ENCODE assay signal across 12 mouse cellular contexts in the genomic region with DNA sequence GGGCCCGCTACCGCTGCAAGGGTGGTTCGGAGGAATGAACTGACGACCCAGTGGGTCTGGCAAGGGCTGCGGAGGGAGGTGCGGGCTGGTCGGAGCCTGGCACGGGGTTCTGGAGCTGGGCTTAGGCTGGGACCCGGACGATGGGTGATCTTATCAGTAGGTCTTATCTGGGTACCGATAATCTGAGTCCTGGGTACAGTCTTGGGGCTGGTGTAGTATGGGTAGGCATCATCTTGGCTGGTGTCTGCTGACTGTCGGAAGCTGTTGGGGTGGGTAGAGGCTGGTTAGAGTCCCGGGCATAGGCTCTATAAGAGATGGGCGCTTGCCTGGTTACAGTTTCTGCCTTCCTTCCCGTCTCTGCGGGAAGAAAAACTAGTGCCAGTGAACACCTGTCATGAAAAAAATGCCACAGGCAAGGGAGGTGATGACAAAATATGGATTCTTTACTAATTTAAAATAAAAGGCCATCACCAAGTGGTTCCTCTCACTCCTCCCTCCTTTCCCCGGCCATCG. TPM values are rescaled to one million over a fixed set of nuclear protein-coding genes. Genes with fewer than 3 reads are reported as not detected.
A peak's percentile ranks its signal among the peaks of the same experiment; 100 is the strongest.
DNase-seq lines count a peak whose midpoint lies in the region; ATAC-seq and TF ChIP-seq lines count a peak whose summit lies in the region.
"Had no signal": no experiment of that assay in that cellular context is flagged by ENCODE, and none has a peak within 500 bp of the region (broad histone marks: within the 10 kb centered on the region; RNA-seq: fewer than 3 reads in every experiment).

No protein-coding gene starts in this region.

- no peak overlapping the region for H3K27ac ChIP-seq in gastrocnemius, adult 2 months
- H3K27ac ChIP-seq in forebrain, embryonic 12.5 days: no peak overlapping the region
- H3K27ac ChIP-seq in limb, embryonic 13.5 days: no peak overlapping the region
- H3K27ac ChIP-seq: macrophage had no signal

- ATAC-seq in forebrain, embryonic 12.5 days (ENCODE audit: low FRiP score): no peak
- no peak for ATAC-seq in limb, embryonic 13.5 days (ENCODE audit: low FRiP score, low read depth)
- ATAC-seq in megakaryocyte progenitor cell, adult 5-6 weeks (replicated peaks; ENCODE audit: poor library complexity): no peak

- H3K4me1 ChIP-seq in E14TG2a.4 (replicated peaks; ENCODE audit: low read depth, low read length): peaks cover 5% of the 10 kb centered on the region
- peaks cover 59% of the 10 kb centered on the region for H3K4me1 ChIP-seq in forebrain, embryonic 12.5 days
- H3K4me1 ChIP-seq in limb, embryonic 13.5 days: peaks cover 11% of the 10 kb centered on the region

- no peak for DNase-seq in gastrocnemius, adult 2 months
- DNase-seq in gastrocnemius, postnatal 25 days: no peak
- DNase-seq in urinary bladder, postnatal 25 days (ENCODE audit: low spot score): no peak
- no peak for DNase-seq in left cerebral cortex, postnatal 10 days (ENCODE audit: extremely low spot score in 1 of 2, low spot score in 2 of 2)
- DNase-seq: spleen, adult 18-20 months had no signal

- H3K4me3 ChIP-seq in gastrocnemius, adult 2 months: peak overlapping the region; percentile 58
- H3K4me3 ChIP-seq in E14TG2a.4 (replicated peaks; ENCODE audit: low read length): peak overlapping the region; percentile 80
- peak overlapping the region; percentile 79 for H3K4me3 ChIP-seq in forebrain, embryonic 12.5 days (replicated peaks)
- peak overlapping the region; percentile 56 for H3K4me3 ChIP-seq in limb, embryonic 13.5 days

- H3K9me3 ChIP-seq in E14TG2a.4 (ENCODE audit: low read length): no peaks in the 10 kb centered on the region
- H3K9me3 ChIP-seq in forebrain, embryonic 12.5 days: no peaks in the 10 kb centered on the region
- no peaks in the 10 kb centered on the region for H3K9me3 ChIP-seq in limb, embryonic 13.5 days

- intact Hi-C loops in gastrocnemius, adult 2 months (cut with DNase I): no loop called here
- intact Hi-C loops in left cerebral cortex, postnatal 10 days (cut with DNase I): loop anchor here (5.0 to 10.0 kb wide), 3 partner anchors 77 to 1290 kb away; no protein-coding TSS in a partner anchor

- H3K27me3 ChIP-seq in E14TG2a.4 (ENCODE audit: insufficient read depth, low read length): peaks cover 89% of the 10 kb centered on the region
- H3K27me3 ChIP-seq in forebrain, embryonic 12.5 days: peaks cover 21% of the 10 kb centered on the region
- peaks cover 97% of the 10 kb centered on the region for H3K27me3 ChIP-seq in limb, embryonic 13.5 days
- H3K27me3 ChIP-seq: CH12.LX had no signal

- no peak for TF ChIP-seq CTCF in gastrocnemius, adult 2 months (IDR thresholded peaks at IDR 0.05)
- TF ChIP-seq CTCF in E14TG2a.4 (conservative IDR thresholded peaks at IDR 0.05; ENCODE audit: low read length): no peak

- H3K36me3 ChIP-seq in E14TG2a.4 (ENCODE audit: insufficient read depth, low read length): no peaks in the 10 kb centered on the region
- no peaks in the 10 kb centered on the region for H3K36me3 ChIP-seq in forebrain, embryonic 12.5 days (replicated peaks)
- H3K36me3 ChIP-seq in limb, embryonic 13.5 days: no peaks in the 10 kb centered on the region

- WGBS in forebrain, embryonic 12.5 days: 7% methylated on average over 18 of the region's 18 CpGs
- WGBS in limb, embryonic 13.5 days: 10% methylated on average over 18 of the region's 18 CpGs

- peak overlapping the region; percentile 91 for H3K9ac ChIP-seq in forebrain, embryonic 12.5 days
- H3K9ac ChIP-seq in limb, embryonic 13.5 days: peak overlapping the region; percentile 66

- H3K4me2 ChIP-seq in forebrain, embryonic 12.5 days: peak overlapping the region; percentile 81
- H3K4me2 ChIP-seq in limb, embryonic 13.5 days (replicated peaks): peak overlapping the region; percentile 92

RNA-seq across cellular contexts. Expression of a gene that starts 1.1 kb away (rescaled TPM):
- 1 to 10 TPM; 2.4 to 3.2 TPM for total RNA-seq in gastrocnemius, adult 2 months (2021)
- 1 to 10 TPM; 1.4 to 2.0 TPM for total RNA-seq in gastrocnemius, postnatal 25 days (2021)
- 8.9 and 9.5 TPM in 2 replicates for polyA plus RNA-seq in forebrain, embryonic 12.5 days (2016; fragmentation: Nextera tagmentation; extraction: Ambion mirVana)
- 4.0 and 4.8 TPM in 2 replicates for polyA plus RNA-seq in limb, embryonic 13.5 days (2015; fragmentation: Nextera tagmentation; extraction: Ambion mirVana)
- not detected in 2 replicates for total RNA-seq in megakaryocyte progenitor cell, adult 5-6 weeks (2015)
- total RNA-seq in megakaryocyte progenitor cell, adult 5-6 weeks (2017): not detected in 2 replicates
- total RNA-seq in left cerebral cortex, postnatal 10 days (2021): 10 to 100 TPM; 80.9 to 86.7 TPM
- total RNA-seq: CH12.LX; hematopoietic stem cell, adult 5-6 weeks had no signal
- polyA plus RNA-seq: macrophage had no signal

Comparison
In these comparisons a context has a peak if more than half of its experiments do, and no peak if none do; other contexts are left out.
1. RNA of a gene that starts 1.1 kb away (total RNA-seq): 80.9 to 86.7 TPM in left cerebral cortex, postnatal 10 days; 2.4 to 3.2 TPM in gastrocnemius, adult 2 months, 1.4 to 2.0 TPM in gastrocnemius, postnatal 25 days and not detected in megakaryocyte progenitor cell, adult 5-6 weeks; every median in the first group is over 10 times any median in the second.
2. Peak in every context shown above with its lines, with median percentiles within 50 percentile points of each other: H3K4me3 ChIP-seq.